Mouse (Mus musculus): ENCODE measurements around the gene Slc10a6. TPM values are rescaled to one million over a fixed set of nuclear protein-coding genes. Genes with fewer than 3 reads are reported as not detected.
A peak's percentile ranks its signal among the peaks of the same experiment; 100 is the strongest.

Gene Slc10a6
- polyA plus RNA-seq, 1 experiment from 2014 or later: not detected

DNA sequence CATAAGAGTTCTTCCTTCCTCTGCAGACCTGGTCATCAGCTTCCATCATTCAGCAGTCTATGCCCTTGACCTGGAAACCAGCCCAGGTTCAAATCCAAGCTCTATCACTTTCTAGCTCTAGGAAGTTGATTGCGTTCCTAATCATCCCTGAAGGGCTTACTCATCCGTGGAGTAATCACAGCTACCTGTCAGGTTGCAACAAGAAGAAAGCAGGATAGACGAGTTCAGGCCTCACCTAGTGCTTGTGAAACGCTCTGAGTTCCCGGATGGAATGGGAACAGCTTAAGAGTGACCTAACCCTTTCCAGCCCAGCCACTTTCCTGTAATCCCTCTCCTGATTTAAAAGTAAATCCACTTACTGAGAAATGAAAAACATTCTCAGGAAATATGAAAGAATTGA is 19.1 kb downstream of the Slc10a6 start:
- Histone ChIP-seq H3K4me1 (no peaks in the 10 kb centered on the region), H3K27ac (replicated peaks) (no peak overlapping the region), H3K36me3 (no peaks in the 10 kb centered on the region), H3K4me3 (no peak overlapping the region), H3K9me3 (replicated peaks) (no peaks in the 10 kb centered on the region), H3K27me3 (ENCODE audit: low read depth, poor library complexity, severe bottlenecking) (no peaks in the 10 kb centered on the region)
- WGBS: 67% methylated on average over 5 of the region's 5 CpGs
- no peak for DNase-seq (ENCODE audit: low spot score)

DNA sequence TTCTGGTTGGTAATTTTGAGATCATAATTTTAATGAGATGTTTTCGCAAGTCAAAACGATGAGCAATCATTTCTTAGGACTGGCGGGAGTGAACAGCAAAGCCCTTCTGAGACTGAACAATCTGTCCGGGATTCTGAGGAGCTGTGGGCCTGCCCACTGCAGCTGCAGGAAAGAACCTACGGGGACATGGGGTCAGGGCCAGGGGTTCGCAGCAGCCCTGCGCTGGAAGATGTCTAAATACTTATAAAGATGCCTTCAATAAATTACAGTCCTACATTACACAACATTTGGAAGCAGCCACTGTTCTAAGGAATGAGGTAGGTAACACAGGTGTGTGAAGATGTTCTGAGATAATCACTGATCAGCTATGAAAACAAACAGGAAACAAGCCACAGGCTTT is 23.5 kb downstream of the Slc10a6 start:
- no peaks in the 10 kb centered on the region for H3K36me3 ChIP-seq
- no peaks in the 10 kb centered on the region for H3K9me3 ChIP-seq (replicated peaks)
- DNase-seq (ENCODE audit: low spot score): no peak
- H3K4me3 ChIP-seq: no peak overlapping the region
- no peak overlapping the region for H3K27ac ChIP-seq (replicated peaks)
- peaks cover 8% of the 10 kb centered on the region for H3K4me1 ChIP-seq
- 91% methylated on average over 7 of the region's 7 CpGs for WGBS
- H3K27me3 ChIP-seq (ENCODE audit: low read depth, poor library complexity, severe bottlenecking): no peaks in the 10 kb centered on the region

DNA sequence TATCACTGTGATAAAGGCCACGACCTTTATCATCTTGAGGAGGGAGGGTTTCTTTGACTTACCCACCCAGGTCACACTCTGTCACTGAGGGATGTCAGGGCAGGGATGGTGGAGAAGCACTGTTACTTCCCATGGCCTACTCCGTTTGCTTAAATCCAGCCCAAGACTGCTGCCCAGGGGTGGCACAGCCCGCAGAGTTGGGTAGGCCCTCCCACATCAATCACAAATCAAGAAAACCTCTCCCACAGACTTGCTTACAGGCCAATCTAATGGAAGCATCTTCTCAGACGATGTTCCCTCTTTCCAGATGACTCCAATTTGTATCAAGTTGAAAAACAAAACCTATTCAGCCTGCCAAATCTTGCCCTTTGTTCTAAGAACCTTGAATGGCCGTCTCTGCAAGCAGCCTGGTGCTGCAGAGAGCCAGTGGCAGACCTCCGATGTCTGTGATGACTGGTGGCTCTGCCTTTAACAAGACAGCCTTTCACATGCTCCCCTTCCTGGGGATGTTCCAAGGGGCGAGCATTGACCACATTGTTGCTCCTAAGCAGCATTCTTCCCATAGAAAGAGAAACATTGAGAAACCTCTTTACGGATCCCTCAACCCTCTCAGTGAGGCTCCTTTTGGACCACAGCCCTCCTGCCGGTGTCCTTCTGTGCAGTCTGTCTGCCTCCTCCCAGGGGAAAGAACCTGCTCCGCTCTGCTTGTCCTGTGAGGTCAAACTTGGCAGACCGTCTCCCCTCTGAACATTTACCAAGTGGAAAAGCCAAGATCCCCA is 25.9 kb downstream of the Slc10a6 start:
- H3K27ac ChIP-seq (replicated peaks): no peak overlapping the region
- H3K9me3 ChIP-seq (replicated peaks): no peaks in the 10 kb centered on the region
- H3K36me3 ChIP-seq: peaks cover 11% of the 10 kb centered on the region
- no peak overlapping the region for H3K4me3 ChIP-seq
- H3K4me1 ChIP-seq: peaks cover 8% of the 10 kb centered on the region
- no peaks in the 10 kb centered on the region for H3K27me3 ChIP-seq (ENCODE audit: low read depth, poor library complexity, severe bottlenecking)
- WGBS: 41% methylated on average over 11 of the region's 11 CpGs
- DNase-seq (ENCODE audit: low spot score): no peak

DNA sequence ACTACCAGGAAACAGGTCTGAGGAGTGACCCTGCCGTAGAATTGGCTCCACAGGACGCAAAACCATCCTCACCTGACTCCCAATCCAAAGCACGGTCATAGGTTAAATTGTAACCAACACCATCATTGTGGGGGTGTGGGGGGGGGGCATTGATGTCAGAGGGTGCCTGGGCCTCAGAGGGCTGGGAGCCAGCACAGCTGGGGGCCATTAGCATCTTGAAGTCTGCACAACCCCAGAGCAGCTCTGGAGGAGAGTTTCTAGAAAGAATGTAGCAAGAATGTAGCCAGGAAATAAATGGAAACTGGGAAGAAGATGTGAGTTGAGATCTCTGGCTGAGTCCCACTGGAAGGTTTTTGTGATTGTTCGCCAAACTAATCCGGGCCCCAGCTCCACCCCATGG is 30.3 kb downstream of the Slc10a6 start:
- Histone ChIP-seq H3K27ac (replicated peaks) (no peak overlapping the region), H3K27me3 (ENCODE audit: low read depth, poor library complexity, severe bottlenecking) (no peaks in the 10 kb centered on the region), H3K4me1 (peaks cover 8% of the 10 kb centered on the region), H3K4me3 (no peak overlapping the region), H3K36me3 (peaks cover 47% of the 10 kb centered on the region), H3K9me3 (replicated peaks) (no peaks in the 10 kb centered on the region)
- 82% methylated on average over 5 of the region's 5 CpGs for WGBS
- no peak for DNase-seq (ENCODE audit: low spot score)

DNA sequence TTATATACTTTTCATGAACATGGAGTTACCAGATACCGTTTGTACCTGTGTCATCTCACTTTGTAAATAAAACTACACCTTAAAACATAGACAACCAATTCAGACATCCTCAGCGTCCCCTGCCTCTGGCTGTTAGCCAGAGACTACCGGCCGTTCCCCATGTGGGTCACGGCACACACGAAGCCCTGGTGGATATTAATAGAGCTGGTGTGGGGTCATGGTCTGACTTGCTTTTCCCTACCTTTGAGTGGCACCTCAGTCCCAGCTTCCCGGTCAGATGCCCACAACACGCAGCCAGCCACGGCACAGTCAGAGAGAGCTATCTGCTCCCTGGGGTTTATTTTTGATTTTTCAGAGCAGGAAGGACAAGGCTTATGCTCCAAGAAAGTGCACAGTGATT is 30.9 kb downstream of the Slc10a6 start:
- Histone ChIP-seq H3K9me3 (replicated peaks) (no peaks in the 10 kb centered on the region), H3K36me3 (peaks cover 52% of the 10 kb centered on the region), H3K27ac (replicated peaks) (no peak overlapping the region), H3K4me1 (peaks cover 3% of the 10 kb centered on the region), H3K4me3 (no peak overlapping the region), H3K27me3 (ENCODE audit: low read depth, poor library complexity, severe bottlenecking) (no peaks in the 10 kb centered on the region)
- 91% methylated on average over 9 of the region's 9 CpGs for WGBS
- DNase-seq (ENCODE audit: low spot score): no peak

DNA sequence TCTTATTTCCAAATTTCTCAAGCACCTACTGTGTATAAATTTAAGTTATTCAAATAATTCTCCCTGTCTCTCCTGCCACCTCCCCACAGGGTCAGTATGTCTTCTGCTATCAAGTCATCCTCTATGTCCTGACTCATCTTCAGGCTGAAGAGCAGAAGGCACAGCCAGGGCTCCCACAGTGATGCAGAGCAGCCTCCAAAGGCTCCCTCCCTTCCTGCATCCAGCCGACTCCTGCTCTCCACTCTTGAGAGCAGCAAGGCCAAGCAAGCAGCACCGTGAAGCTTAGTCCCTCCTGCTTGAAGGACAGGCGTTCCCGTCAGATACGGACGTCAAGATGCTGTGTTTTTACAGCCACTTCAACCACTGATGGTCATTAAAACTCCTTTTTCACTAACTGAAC is 31.6 kb downstream of the Slc10a6 start:
- 75% methylated on average over 6 of the region's 6 CpGs for WGBS
- Histone ChIP-seq H3K27me3 (ENCODE audit: low read depth, poor library complexity, severe bottlenecking) (no peaks in the 10 kb centered on the region), H3K36me3 (peaks cover 58% of the 10 kb centered on the region), H3K4me3 (no peak overlapping the region), H3K9me3 (replicated peaks) (no peaks in the 10 kb centered on the region), H3K4me1 (no peaks in the 10 kb centered on the region; the same call in 1 of the 2 replicates), H3K27ac (replicated peaks) (no peak overlapping the region)
- no peak for DNase-seq (ENCODE audit: low spot score)

DNA sequence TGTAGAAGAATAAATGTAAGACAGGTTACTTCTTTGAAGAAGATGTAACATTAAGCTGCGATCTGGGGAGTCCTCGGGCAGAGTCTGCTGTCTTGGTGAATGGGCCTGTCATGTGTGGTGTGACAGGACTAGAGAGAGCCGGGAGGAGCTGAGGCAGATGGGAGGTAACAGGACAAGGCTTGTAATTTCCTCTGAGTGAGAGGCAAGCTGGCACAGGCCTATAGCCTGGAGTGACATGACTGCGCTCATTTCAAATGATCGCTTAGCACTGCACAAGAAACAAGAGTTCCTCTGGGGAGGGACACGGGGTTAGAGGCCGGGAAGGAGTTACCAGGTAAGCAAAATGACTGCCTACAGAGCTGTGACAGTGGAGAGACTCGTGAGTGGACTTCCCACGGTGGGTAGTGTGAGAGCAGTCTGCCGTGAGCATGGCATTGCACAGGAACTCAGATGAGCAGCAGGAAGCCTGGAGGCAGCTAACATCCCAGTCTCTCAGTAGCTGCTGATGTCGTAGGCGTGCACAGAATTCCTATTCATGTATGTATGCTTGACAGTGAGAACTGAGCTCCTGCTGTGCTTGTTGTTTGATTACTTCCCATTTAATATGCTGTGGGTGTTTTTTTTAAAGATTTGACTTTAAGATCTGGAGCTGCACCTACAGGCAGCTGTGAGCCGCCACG is 32.6 kb downstream of the Slc10a6 start:
- Histone ChIP-seq H3K4me3 (no peak overlapping the region), H3K27me3 (ENCODE audit: low read depth, poor library complexity, severe bottlenecking) (no peaks in the 10 kb centered on the region), H3K9me3 (replicated peaks) (no peaks in the 10 kb centered on the region), H3K27ac (replicated peaks) (no peak overlapping the region), H3K4me1 (no peaks in the 10 kb centered on the region), H3K36me3 (peaks cover 67% of the 10 kb centered on the region)
- DNase-seq (ENCODE audit: low spot score): no peak
- WGBS: 88% methylated on average over 14 of the region's 14 CpGs

DNA sequence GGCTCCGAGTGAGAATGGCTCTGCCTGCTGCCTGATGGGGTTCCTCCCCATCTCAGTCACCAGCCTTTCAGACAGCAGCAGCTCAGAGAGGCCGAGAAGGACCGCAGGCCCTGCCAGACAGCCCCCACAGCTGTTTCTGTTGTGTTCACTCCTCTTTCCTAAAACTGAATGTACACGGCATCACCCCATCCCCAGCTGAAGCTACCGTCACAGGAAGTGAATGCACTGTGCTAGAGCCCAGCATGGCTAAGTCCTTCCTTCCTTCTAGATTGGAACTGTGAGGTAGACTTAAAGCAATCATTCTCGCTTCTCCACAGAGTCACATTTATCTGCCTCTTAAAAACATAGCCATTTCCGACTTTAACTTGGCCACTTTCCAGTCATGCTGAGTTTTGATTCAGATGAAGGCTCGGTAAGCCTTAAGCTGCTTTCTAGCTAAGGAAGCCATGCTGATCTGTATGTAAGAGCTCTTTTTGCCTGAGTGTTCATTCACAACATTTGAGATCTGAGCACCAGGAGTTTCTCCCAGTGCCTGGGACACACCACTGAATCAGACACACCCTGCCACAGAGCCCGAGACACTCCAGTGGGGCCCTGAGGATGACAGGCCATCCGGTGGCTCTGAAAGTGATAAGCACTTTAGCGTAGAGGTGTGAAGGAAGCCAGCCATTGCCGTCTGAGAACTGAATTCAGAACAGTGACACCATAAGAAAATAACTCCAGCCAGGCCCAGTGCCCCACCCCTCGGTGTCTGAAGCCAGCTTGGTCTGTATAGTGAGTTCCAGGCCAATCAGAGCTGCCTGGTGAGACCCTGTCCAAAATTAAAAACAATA is 33.6 kb downstream of the Slc10a6 start:
- WGBS: 89% methylated on average over 13 of the region's 13 CpGs
- no peak for DNase-seq (ENCODE audit: low spot score)
- no peak overlapping the region for H3K4me3 ChIP-seq
- H3K4me1 ChIP-seq: no peaks in the 10 kb centered on the region
- no peak overlapping the region for H3K27ac ChIP-seq (replicated peaks)
- peaks cover 77% of the 10 kb centered on the region for H3K36me3 ChIP-seq
- H3K9me3 ChIP-seq (replicated peaks): no peaks in the 10 kb centered on the region
- no peaks in the 10 kb centered on the region for H3K27me3 ChIP-seq (ENCODE audit: low read depth, poor library complexity, severe bottlenecking)

DNA sequence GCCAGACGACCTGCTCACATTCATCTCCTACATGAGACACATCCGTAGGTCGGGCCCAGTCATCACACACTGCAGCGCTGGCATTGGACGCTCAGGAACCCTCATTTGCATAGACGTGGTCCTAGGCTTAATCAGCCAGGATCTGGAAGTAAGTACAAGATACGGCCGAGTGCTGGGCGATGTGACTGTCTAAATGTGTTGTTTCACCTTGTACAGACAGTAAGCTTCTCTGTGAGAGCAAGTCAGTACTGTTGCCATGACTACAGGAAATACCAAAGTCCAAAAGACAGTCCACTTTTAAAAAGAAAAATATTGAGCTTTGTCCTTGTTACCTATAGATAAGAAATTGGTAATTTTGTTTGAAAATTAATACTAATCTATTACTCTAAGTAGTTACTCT is 35.6 kb downstream of the Slc10a6 start:
- peaks cover 88% of the 10 kb centered on the region for H3K36me3 ChIP-seq
- H3K4me1 ChIP-seq: no peaks in the 10 kb centered on the region

DNA sequence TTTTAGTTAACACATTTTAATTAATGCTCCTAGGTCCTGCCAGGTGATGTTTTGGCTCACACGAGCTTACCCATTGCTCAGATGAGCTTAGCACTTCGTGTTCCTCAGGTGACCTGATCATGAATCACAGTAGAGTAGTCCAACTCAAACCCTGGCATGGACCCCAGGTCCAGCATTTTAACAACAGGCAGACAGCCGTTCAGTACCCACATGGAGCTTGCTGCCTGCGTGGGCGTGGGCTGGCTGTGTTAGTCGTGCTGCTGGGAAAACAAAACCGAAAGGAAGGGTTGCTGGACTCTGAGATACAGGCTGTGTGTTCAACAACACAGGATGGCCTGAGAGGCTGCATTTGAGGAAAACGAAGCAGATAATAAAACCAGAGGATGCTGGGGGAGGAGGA is 36.5 kb downstream of the Slc10a6 start:
- H3K27ac ChIP-seq (replicated peaks): no peak overlapping the region
- peaks cover 87% of the 10 kb centered on the region for H3K36me3 ChIP-seq
- no peaks in the 10 kb centered on the region for H3K4me1 ChIP-seq
- no peaks in the 10 kb centered on the region for H3K9me3 ChIP-seq (replicated peaks)
- DNase-seq (ENCODE audit: low spot score): no peak
- WGBS: 91% methylated on average over 8 of the region's 8 CpGs
- no peak overlapping the region for H3K4me3 ChIP-seq
- H3K27me3 ChIP-seq (ENCODE audit: low read depth, poor library complexity, severe bottlenecking): no peaks in the 10 kb centered on the region

More for the DNA sequence above, 35.6 kb downstream of the Slc10a6 start:
- Histone ChIP-seq H3K4me3 (no peak overlapping the region), H3K27ac (replicated peaks) (no peak overlapping the region), H3K9me3 (replicated peaks) (no peaks in the 10 kb centered on the region), H3K27me3 (ENCODE audit: low read depth, poor library complexity, severe bottlenecking) (no peaks in the 10 kb centered on the region)
- 92% methylated on average over 9 of the region's 9 CpGs for WGBS
- no peak for DNase-seq (ENCODE audit: low spot score)

DNA sequence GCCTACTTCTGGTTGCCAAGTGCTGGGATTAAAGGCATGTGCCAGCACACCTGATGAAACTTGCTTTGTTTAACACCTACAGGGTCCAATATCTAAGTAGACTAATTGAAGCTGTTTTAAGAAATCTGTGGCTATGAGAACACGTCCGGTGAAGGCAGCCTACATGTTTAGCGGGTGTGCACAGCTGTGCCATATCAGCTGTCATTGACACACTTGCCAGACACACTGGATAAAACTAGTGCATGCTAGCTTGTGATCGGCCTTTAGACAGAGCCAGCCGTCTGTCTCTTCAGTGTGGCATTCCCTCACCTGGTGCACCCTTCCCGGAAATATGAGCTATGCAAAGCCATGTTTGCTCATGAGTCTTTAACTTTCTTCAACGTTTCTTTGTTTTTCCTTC is 37.4 kb downstream of the Slc10a6 start:
- Histone ChIP-seq H3K4me3 (no peak overlapping the region), H3K27me3 (ENCODE audit: low read depth, poor library complexity, severe bottlenecking) (no peaks in the 10 kb centered on the region), H3K9me3 (replicated peaks) (no peaks in the 10 kb centered on the region), H3K27ac (replicated peaks) (no peak overlapping the region), H3K36me3 (peaks cover 92% of the 10 kb centered on the region), H3K4me1 (no peaks in the 10 kb centered on the region)
- 95% methylated on average over 7 of the region's 7 CpGs for WGBS
- no peak for DNase-seq (ENCODE audit: low spot score)

DNA sequence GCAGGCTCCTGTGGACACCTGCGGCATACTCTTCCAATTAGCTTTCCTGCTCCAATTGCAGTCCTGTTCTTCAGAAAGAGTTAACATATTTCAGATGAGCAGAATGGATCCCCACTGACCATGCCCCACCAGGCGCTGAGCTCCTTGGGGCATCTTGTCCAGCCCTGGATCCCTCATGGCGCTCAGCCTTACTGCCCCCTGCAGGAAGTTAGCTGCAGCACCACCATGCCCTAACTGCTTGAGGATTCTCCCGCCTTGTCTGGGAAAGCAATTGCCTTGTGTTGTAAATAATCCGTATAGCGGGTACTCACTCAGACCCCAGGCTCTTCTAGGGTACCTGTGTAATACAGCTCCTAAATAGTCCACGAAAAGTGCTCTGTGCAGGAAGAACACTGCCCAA is 42.0 kb downstream of the Slc10a6 start:
- Histone ChIP-seq H3K27ac (replicated peaks) (no peak overlapping the region), H3K36me3 (peaks cover 92% of the 10 kb centered on the region), H3K4me3 (no peak overlapping the region), H3K4me1 (no peaks in the 10 kb centered on the region), H3K27me3 (ENCODE audit: low read depth, poor library complexity, severe bottlenecking) (no peaks in the 10 kb centered on the region), H3K9me3 (replicated peaks) (no peaks in the 10 kb centered on the region)
- DNase-seq (ENCODE audit: low spot score): peak; percentile 31
- WGBS: 82% methylated on average over 7 of the region's 7 CpGs
